Mouse (Mus musculus): ENCODE results near the gene Fsd2. TPM values are rescaled to one million over a fixed set of nuclear protein-coding genes. Genes with fewer than 3 reads are reported as not detected.

Gene Fsd2
- polyA plus RNA-seq (2015; fragmentation: Nextera tagmentation; extraction: Ambion mirVana) = 1.7 and 6.6 TPM in 2 replicates

- Histone ChIP-seq H3K9me3 (no peaks in the 10 kb centered on the region), H3K4me3 (no peak within 1 kb of the TSS), H3K4me1 (0 out of 2 replicates have a peak, but pooled peaks cover 4% of the 10 kb centered on the region), H3K36me3 (no peaks in the 10 kb centered on the region), H3K27me3 (no peaks in the 10 kb centered on the region), H3K9ac (no peak within 1 kb of the TSS), H3K4me2 (no peak within 1 kb of the TSS), H3K27ac (no peak within 1 kb of the TSS)
- no peak for ATAC-seq (ENCODE audit: insufficient number of reproducible peaks, low FRiP score, low TSS enrichment, low read depth)
- 67% methylated on average over 9 of the region's 9 CpGs for WGBS
Observed at GRCm38 (mm10) chr7:81566892-81567291, at the start of gene Fsd2. Fsd2 (minus strand) TSS chr7:81566944.

- no peaks in the 10 kb centered on the region for H3K4me1 ChIP-seq
- WGBS = 81% methylated on average over 9 of the region's 9 CpGs
- H3K9me3 ChIP-seq = no peaks in the 10 kb centered on the region
- H3K27me3 ChIP-seq = no peaks in the 10 kb centered on the region
- peaks cover 5% of the 10 kb centered on the region for H3K36me3 ChIP-seq
- no peak for ATAC-seq (ENCODE audit: insufficient number of reproducible peaks, low FRiP score, low TSS enrichment, low read depth)
- no peak overlapping the region for H3K27ac ChIP-seq
- H3K9ac ChIP-seq = no peak overlapping the region
- no peak overlapping the region for H3K4me3 ChIP-seq
- no peak overlapping the region for H3K4me2 ChIP-seq
Observed at GRCm38 (mm10) chr7:81615031-81615430, 48.3 kb upstream of the Fsd2 start.

GRCm38 (mm10) chr7:81612856-81613635 lies 46.3 kb upstream of the Fsd2 start:
- Histone ChIP-seq H3K9ac (no peak overlapping the region), H3K36me3 (peaks cover 5% of the 10 kb centered on the region), H3K27ac (no peak overlapping the region), H3K4me1 (no peaks in the 10 kb centered on the region), H3K9me3 (no peaks in the 10 kb centered on the region), H3K4me2 (no peak overlapping the region), H3K27me3 (no peaks in the 10 kb centered on the region), H3K4me3 (no peak overlapping the region)
- no peak for ATAC-seq (ENCODE audit: insufficient number of reproducible peaks, low FRiP score, low TSS enrichment, low read depth)
- WGBS = 89% methylated on average over 13 of the region's 13 CpGs

GRCm38 (mm10) chr7:81610125-81610524 lies 43.4 kb upstream of the Fsd2 start:
- Histone ChIP-seq H3K4me1 (no peaks in the 10 kb centered on the region), H3K9ac (no peak overlapping the region), H3K4me3 (no peak overlapping the region), H3K27ac (no peak overlapping the region), H3K9me3 (no peaks in the 10 kb centered on the region), H3K36me3 (peaks cover 5% of the 10 kb centered on the region), H3K4me2 (no peak overlapping the region), H3K27me3 (no peaks in the 10 kb centered on the region)
- 64% methylated on average over 18 of the region's 18 CpGs for WGBS
- ATAC-seq (ENCODE audit: insufficient number of reproducible peaks, low FRiP score, low TSS enrichment, low read depth) = no peak

GRCm38 (mm10) chr7:81606452-81606851 lies 39.7 kb upstream of the Fsd2 start:
- Histone ChIP-seq H3K4me2 (no peak overlapping the region), H3K4me3 (no peak overlapping the region), H3K9me3 (no peaks in the 10 kb centered on the region), H3K4me1 (no peaks in the 10 kb centered on the region), H3K9ac (no peak overlapping the region), H3K27me3 (no peaks in the 10 kb centered on the region), H3K27ac (no peak overlapping the region), H3K36me3 (0 out of 2 replicates have a peak, but pooled peaks cover 2% of the 10 kb centered on the region)
- ATAC-seq (ENCODE audit: insufficient number of reproducible peaks, low FRiP score, low TSS enrichment, low read depth) = no peak
- 48% methylated on average over 5 of the region's 5 CpGs for WGBS

GRCm38 (mm10) chr7:81605489-81605888 lies 38.7 kb upstream of the Fsd2 start:
- Histone ChIP-seq H3K27me3 (no peaks in the 10 kb centered on the region), H3K4me1 (no peaks in the 10 kb centered on the region), H3K9me3 (no peaks in the 10 kb centered on the region), H3K4me2 (no peak overlapping the region), H3K36me3 (0 out of 2 replicates have a peak, but pooled peaks cover 2% of the 10 kb centered on the region), H3K4me3 (no peak overlapping the region), H3K9ac (no peak overlapping the region), H3K27ac (no peak overlapping the region)
- ATAC-seq (ENCODE audit: insufficient number of reproducible peaks, low FRiP score, low TSS enrichment, low read depth) = no peak
- 78% methylated on average over 4 of the region's 4 CpGs for WGBS

GRCm38 (mm10) chr7:81604991-81605390 lies 38.2 kb upstream of the Fsd2 start:
- no peak overlapping the region for H3K4me2 ChIP-seq
- 81% methylated on average over 5 of the region's 5 CpGs for WGBS
- no peak overlapping the region for H3K9ac ChIP-seq
- no peak overlapping the region for H3K4me3 ChIP-seq
- H3K4me1 ChIP-seq = no peaks in the 10 kb centered on the region
- no peak for ATAC-seq (ENCODE audit: insufficient number of reproducible peaks, low FRiP score, low TSS enrichment, low read depth)
- no peak overlapping the region for H3K27ac ChIP-seq
- H3K9me3 ChIP-seq = no peaks in the 10 kb centered on the region
- H3K27me3 ChIP-seq = no peaks in the 10 kb centered on the region
- H3K36me3 ChIP-seq = no peaks in the 10 kb centered on the region

GRCm38 (mm10) chr7:81599379-81600280 lies 32.9 kb upstream of the Fsd2 start:
- WGBS = 60% methylated on average over 8 of the region's 8 CpGs

GRCm38 (mm10) chr7:81597660-81598059 lies 30.9 kb upstream of the Fsd2 start:
- no peak overlapping the region for H3K4me2 ChIP-seq
- WGBS = 96% methylated on average over 1 of the region's 1 CpGs
- H3K27me3 ChIP-seq = no peaks in the 10 kb centered on the region
- H3K4me1 ChIP-seq = no peaks in the 10 kb centered on the region
- no peak overlapping the region for H3K9ac ChIP-seq
- no peak overlapping the region for H3K4me3 ChIP-seq
- no peak overlapping the region for H3K27ac ChIP-seq
- H3K36me3 ChIP-seq = peaks cover 54% of the 10 kb centered on the region
- no peak for ATAC-seq (ENCODE audit: insufficient number of reproducible peaks, low FRiP score, low TSS enrichment, low read depth)
- H3K9me3 ChIP-seq = no peaks in the 10 kb centered on the region

More at GRCm38 (mm10) chr7:81599379-81600280, 32.9 kb upstream of the Fsd2 start:
- Histone ChIP-seq H3K4me3 (no peak overlapping the region), H3K9me3 (no peaks in the 10 kb centered on the region), H3K27ac (no peak overlapping the region), H3K36me3 (peaks cover 37% of the 10 kb centered on the region), H3K4me1 (no peaks in the 10 kb centered on the region), H3K4me2 (no peak overlapping the region), H3K27me3 (no peaks in the 10 kb centered on the region), H3K9ac (no peak overlapping the region)
- no peak for ATAC-seq (ENCODE audit: insufficient number of reproducible peaks, low FRiP score, low TSS enrichment, low read depth)

GRCm38 (mm10) chr7:81596086-81596485 lies 29.3 kb upstream of the Fsd2 start:
- WGBS = 88% methylated on average over 6 of the region's 6 CpGs
- H3K4me2 ChIP-seq = no peak overlapping the region
- no peak overlapping the region for H3K4me3 ChIP-seq
- no peak overlapping the region for H3K9ac ChIP-seq
- no peaks in the 10 kb centered on the region for H3K4me1 ChIP-seq
- H3K27me3 ChIP-seq = no peaks in the 10 kb centered on the region
- H3K36me3 ChIP-seq = peaks cover 69% of the 10 kb centered on the region
- ATAC-seq (ENCODE audit: insufficient number of reproducible peaks, low FRiP score, low TSS enrichment, low read depth) = no peak
- no peak overlapping the region for H3K27ac ChIP-seq
- no peaks in the 10 kb centered on the region for H3K9me3 ChIP-seq

- Histone ChIP-seq H3K4me1 (no peaks in the 10 kb centered on the region), H3K9me3 (no peaks in the 10 kb centered on the region), H3K4me2 (no peak overlapping the region), H3K4me3 (no peak overlapping the region), H3K27ac (no peak overlapping the region), H3K27me3 (no peaks in the 10 kb centered on the region), H3K36me3 (peaks cover 69% of the 10 kb centered on the region), H3K9ac (no peak overlapping the region)
- ATAC-seq (ENCODE audit: insufficient number of reproducible peaks, low FRiP score, low TSS enrichment, low read depth) = no peak
- WGBS = 72% methylated on average over 5 of the region's 5 CpGs
Observed at GRCm38 (mm10) chr7:81595056-81595455, 28.3 kb upstream of the Fsd2 start.

GRCm38 (mm10) chr7:81593387-81593786 lies 26.6 kb upstream of the Fsd2 start:
- H3K27ac ChIP-seq = no peak overlapping the region
- no peaks in the 10 kb centered on the region for H3K4me1 ChIP-seq
- no peaks in the 10 kb centered on the region for H3K9me3 ChIP-seq
- H3K36me3 ChIP-seq = peaks cover 65% of the 10 kb centered on the region
- ATAC-seq (ENCODE audit: insufficient number of reproducible peaks, low FRiP score, low TSS enrichment, low read depth) = no peak
- no peak overlapping the region for H3K9ac ChIP-seq
- no peak overlapping the region for H3K4me2 ChIP-seq
- H3K27me3 ChIP-seq = no peaks in the 10 kb centered on the region
- whole genome bisulfite sequencing = 94% methylated on average over 8 of the region's 8 CpGs
- no peak overlapping the region for H3K4me3 ChIP-seq

Measured in limb, embryonic 15.5 days (tissue).